Mouse (Mus musculus) liver, postnatal 0 days (tissue): ENCODE measurements at regions not wholly inside any gene's neighbourhood (a gene's known extent, or its start where the extent isn't known, plus 50 kb on each side); places are given as distances from the start of the nearest gene placed in this dataset.

Experiments
- CTCF ChIP-seq: sonication (generic); IDR thresholded peaks from 2 replicates; pipeline ENCODE4 v1.5.1; 2016; ENCODE audit warnings: antibody characterized with exemption, low read depth
- EP300 ChIP-seq: IDR thresholded peaks from 2 replicates; pipeline ENCODE4 v1.6.1; 2016; ENCODE audit warnings: antibody characterized with exemption, low read depth, mild to moderate bottlenecking

DNA sequence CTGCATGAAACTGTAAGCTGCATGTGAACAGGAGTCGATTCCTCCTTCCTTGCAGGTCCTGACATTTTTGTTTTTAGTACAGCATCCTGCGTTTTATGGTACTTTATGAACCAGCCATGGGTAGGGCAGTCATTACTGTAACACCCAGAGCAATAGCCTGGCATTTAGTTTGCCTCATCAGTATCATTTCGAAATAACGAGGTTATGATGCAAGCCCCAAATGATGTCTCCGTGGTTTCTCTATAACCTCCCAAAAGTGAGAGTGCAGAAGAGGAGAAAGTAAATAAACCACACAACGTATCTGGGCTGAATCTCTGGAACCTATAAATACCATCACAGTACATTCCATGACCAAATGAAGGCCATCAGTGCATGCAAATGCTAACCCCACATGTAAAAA, 265.3 kb upstream of the Tenm3 start:
- TF ChIP-seq EP300, result no peak
- TF ChIP-seq CTCF, result no peak
